Mouse (Mus musculus): ENCODE measurements around the gene Pde11a. TPM values are rescaled to one million over a fixed set of nuclear protein-coding genes. Genes with fewer than 3 reads are reported as not detected.

The Pde11a gene
- 0.07 and 0.12 TPM in 2 replicates for polyA plus RNA-seq (2016; fragmentation: Nextera tagmentation; extraction: Ambion mirVana)

- H3K4me3 ChIP-seq: peak within 1 kb of the TSS; percentile 49
- no peaks in the 10 kb centered on the region for H3K9me3 ChIP-seq (replicated peaks)
- peak; percentile 49 for ATAC-seq
- H3K9ac ChIP-seq: 0 out of 2 replicates have a peak within 1 kb of the TSS, but pooled peaks have one; percentile 15
- 12% methylated on average over 39 of the region's 41 CpGs for WGBS (ENCODE audit: insufficient replicate concordance)
- H3K36me3 ChIP-seq: no peaks in the 10 kb centered on the region
- H3K4me1 ChIP-seq: 0 out of 2 replicates have a peak, but pooled peaks cover 7% of the 10 kb centered on the region
- peaks cover 40% of the 10 kb centered on the region for H3K27me3 ChIP-seq (replicated peaks)
- peak within 1 kb of the TSS; percentile 76 for H3K4me2 ChIP-seq
- H3K27ac ChIP-seq: no peak within 1 kb of the TSS
Measured at GRCm38 (mm10) chr2:76338215-76339156, at the start of gene Pde11a. Gene Pde11a, minus strand, starts transcription at chr2:76338774.

- H3K9ac ChIP-seq: no peak overlapping the region
- peaks cover 52% of the 10 kb centered on the region for H3K36me3 ChIP-seq
- H3K27me3 ChIP-seq (replicated peaks): no peaks in the 10 kb centered on the region
- H3K9me3 ChIP-seq (replicated peaks): no peaks in the 10 kb centered on the region
- H3K27ac ChIP-seq: no peak overlapping the region
- H3K4me2 ChIP-seq: no peak overlapping the region
- H3K4me3 ChIP-seq: no peak overlapping the region
- ATAC-seq: no peak
- H3K4me1 ChIP-seq: no peaks in the 10 kb centered on the region
Measured at GRCm38 (mm10) chr2:76386531-76386930, 48.0 kb upstream of the Pde11a start.

GRCm38 (mm10) chr2:76378646-76379045 lies 40.1 kb upstream of the Pde11a start:
- no peak overlapping the region for H3K27ac ChIP-seq
- H3K4me1 ChIP-seq: no peaks in the 10 kb centered on the region
- H3K9me3 ChIP-seq (replicated peaks): no peaks in the 10 kb centered on the region
- H3K27me3 ChIP-seq (replicated peaks): no peaks in the 10 kb centered on the region
- peaks cover 90% of the 10 kb centered on the region for H3K36me3 ChIP-seq
- no peak overlapping the region for H3K9ac ChIP-seq
- WGBS (ENCODE audit: insufficient replicate concordance): 92% methylated on average over 19 of the region's 19 CpGs
- no peak for ATAC-seq
- no peak overlapping the region for H3K4me3 ChIP-seq
- no peak overlapping the region for H3K4me2 ChIP-seq

- Histone ChIP-seq H3K27ac (no peak overlapping the region), H3K4me1 (peaks cover 22% of the 10 kb centered on the region), H3K9ac (no peak overlapping the region), H3K27me3 (replicated peaks) (no peaks in the 10 kb centered on the region), H3K36me3 (peaks cover 71% of the 10 kb centered on the region), H3K4me2 (no peak overlapping the region), H3K4me3 (no peak overlapping the region), H3K9me3 (replicated peaks) (no peaks in the 10 kb centered on the region)
- WGBS (ENCODE audit: insufficient replicate concordance): 86% methylated on average over 6 of the region's 6 CpGs
- ATAC-seq: no peak
Measured at GRCm38 (mm10) chr2:76374544-76375206, 36.1 kb upstream of the Pde11a start.

- peaks cover 33% of the 10 kb centered on the region for H3K4me1 ChIP-seq
- no peaks in the 10 kb centered on the region for H3K27me3 ChIP-seq (replicated peaks)
- H3K4me2 ChIP-seq: peak overlapping the region; percentile 94; the same call in 1 of the 2 replicates
- no peak overlapping the region for H3K4me3 ChIP-seq
- H3K9me3 ChIP-seq (replicated peaks): no peaks in the 10 kb centered on the region
- H3K9ac ChIP-seq: no peak overlapping the region
- ATAC-seq: peak; percentile 72
- peaks cover 47% of the 10 kb centered on the region for H3K36me3 ChIP-seq
- 29% methylated on average over 4 of the region's 4 CpGs for WGBS (ENCODE audit: insufficient replicate concordance)
- H3K27ac ChIP-seq: 0 out of 2 replicates have a peak overlapping the region, but pooled peaks have one; percentile 7
Measured at GRCm38 (mm10) chr2:76372244-76372643, 33.7 kb upstream of the Pde11a start.

- no peaks in the 10 kb centered on the region for H3K27me3 ChIP-seq (replicated peaks)
- WGBS (ENCODE audit: insufficient replicate concordance): under 1% methylated on average over 7 of the region's 7 CpGs
- peak overlapping the region; percentile 90 for H3K9ac ChIP-seq
- H3K4me3 ChIP-seq: peak overlapping the region; percentile 97
- peak overlapping the region; percentile 94 for H3K4me2 ChIP-seq
- peaks cover 34% of the 10 kb centered on the region for H3K36me3 ChIP-seq
- no peaks in the 10 kb centered on the region for H3K9me3 ChIP-seq (replicated peaks)
- peak; percentile 42 for ATAC-seq
- peak overlapping the region; percentile 94; the same call in 1 of the 2 replicates for H3K27ac ChIP-seq
- peaks cover 33% of the 10 kb centered on the region for H3K4me1 ChIP-seq
Measured at GRCm38 (mm10) chr2:76370656-76370922, 32.0 kb upstream of the Pde11a start.

- H3K27ac ChIP-seq: peak within 1 kb of the TSS; percentile 94
- peak within 1 kb of the TSS; percentile 90 for H3K9ac ChIP-seq
- no peaks in the 10 kb centered on the region for H3K9me3 ChIP-seq (replicated peaks)
- peak; percentile 91 for ATAC-seq
- H3K27me3 ChIP-seq (replicated peaks): no peaks in the 10 kb centered on the region
- peak within 1 kb of the TSS; percentile 94 for H3K4me2 ChIP-seq
- H3K36me3 ChIP-seq: peaks cover 28% of the 10 kb centered on the region
- under 1% methylated on average over 61 of the region's 61 CpGs for WGBS (ENCODE audit: insufficient replicate concordance)
- peaks cover 33% of the 10 kb centered on the region for H3K4me1 ChIP-seq
- H3K4me3 ChIP-seq: peak within 1 kb of the TSS; percentile 97
Measured at GRCm38 (mm10) chr2:76369821-76370655, 31.5 kb upstream of the Pde11a start, which contains the start of gene Rbm45. Gene Rbm45, plus strand, starts transcription at chr2:76369984.

- H3K36me3 ChIP-seq: peaks cover 19% of the 10 kb centered on the region
- no peaks in the 10 kb centered on the region for H3K9me3 ChIP-seq (replicated peaks)
- peak overlapping the region; percentile 94 for H3K4me2 ChIP-seq
- H3K4me1 ChIP-seq: peaks cover 33% of the 10 kb centered on the region
- H3K27ac ChIP-seq: no peak overlapping the region
- ATAC-seq: no peak
- no peaks in the 10 kb centered on the region for H3K27me3 ChIP-seq (replicated peaks)
- no peak overlapping the region for H3K9ac ChIP-seq
- peak overlapping the region; percentile 97; the same call in 1 of the 2 replicates for H3K4me3 ChIP-seq
- 48% methylated on average over 12 of the region's 13 CpGs for WGBS (ENCODE audit: insufficient replicate concordance)
Measured at GRCm38 (mm10) chr2:76368861-76369660, 30.5 kb upstream of the Pde11a start.

GRCm38 (mm10) chr2:76367188-76367922 lies 28.8 kb upstream of the Pde11a start:
- no peak overlapping the region for H3K4me3 ChIP-seq
- 14% methylated on average over 9 of the region's 9 CpGs for WGBS (ENCODE audit: insufficient replicate concordance)

GRCm38 (mm10) chr2:76365811-76366210 lies 27.2 kb upstream of the Pde11a start:
- Histone ChIP-seq H3K36me3 (no peaks in the 10 kb centered on the region), H3K4me3 (no peak overlapping the region), H3K4me1 (peaks cover 15% of the 10 kb centered on the region), H3K27ac (no peak overlapping the region), H3K9me3 (replicated peaks) (no peaks in the 10 kb centered on the region), H3K27me3 (replicated peaks) (no peaks in the 10 kb centered on the region), H3K4me2 (no peak overlapping the region), H3K9ac (no peak overlapping the region)
- WGBS (ENCODE audit: insufficient replicate concordance): 57% methylated on average over 4 of the region's 4 CpGs
- no peak for ATAC-seq

More at GRCm38 (mm10) chr2:76367188-76367922, 28.8 kb upstream of the Pde11a start:
- Histone ChIP-seq H3K36me3 (peaks cover 4% of the 10 kb centered on the region; the same call in 1 of the 2 replicates), H3K27me3 (replicated peaks) (no peaks in the 10 kb centered on the region), H3K27ac (no peak overlapping the region), H3K4me1 (peaks cover 31% of the 10 kb centered on the region), H3K4me2 (no peak overlapping the region), H3K9ac (no peak overlapping the region), H3K9me3 (replicated peaks) (no peaks in the 10 kb centered on the region)
- ATAC-seq: no peak
